Mouse (Mus musculus) layer of hippocampus, adult 8-10 months (tissue): Measurements from ENCODE around the gene Ptprd. TPM values are rescaled to one million over a fixed set of nuclear protein-coding genes. Genes with fewer than 3 reads are reported as not detected.

ENCODE experiments used
- DNase-seq, 2 experiments: peaks; one replicate each; pipeline ENCODE4 v3.0.0; 2022; ENCODE audit warnings: low spot score in 2 of 2
- total RNA-seq, 4 experiments: library from RNA; stranded (reverse); gene quantifications; 2 replicates each; pipeline ENCODE4 v1.2.4; 2022

The Ptprd gene
- total RNA-seq, 4 experiments from 2014 or later, result 169 to 218 (median 185) TPM

GRCm38 (mm10) chr4:77586222-77586621, 625.5 kb downstream of the Ptprd start:
- no peak for DNase-seq

- DNase-seq, result peak in 1 of 2 experiments; percentile 63
Measured at GRCm38 (mm10) chr4:77558404-77559202, 653.2 kb downstream of the Ptprd start.

GRCm38 (mm10) chr4:77555841-77556240, 655.9 kb downstream of the Ptprd start:
- DNase-seq, result no peak

- no peak for DNase-seq
Measured at GRCm38 (mm10) chr4:77537843-77538242, 673.9 kb downstream of the Ptprd start.

GRCm38 (mm10) chr4:77537336-77537735, 674.4 kb downstream of the Ptprd start:
- no peak for DNase-seq

- DNase-seq, result no peak
Measured at GRCm38 (mm10) chr4:77535601-77536000, 676.2 kb downstream of the Ptprd start.

- DNase-seq, result no peak
Measured at GRCm38 (mm10) chr4:77534553-77534952, 677.2 kb downstream of the Ptprd start.

GRCm38 (mm10) chr4:77519166-77519565, 692.6 kb downstream of the Ptprd start:
- peak in 1 of 2 experiments; percentile 16 for DNase-seq

GRCm38 (mm10) chr4:77513914-77514628, 697.7 kb downstream of the Ptprd start:
- DNase-seq, result no peak

- no peak for DNase-seq
Measured at GRCm38 (mm10) chr4:77513041-77513440, 698.7 kb downstream of the Ptprd start.

- no peak for DNase-seq
Measured at GRCm38 (mm10) chr4:77454049-77454448, 757.7 kb downstream of the Ptprd start.

GRCm38 (mm10) chr4:77399146-77399545, 812.6 kb downstream of the Ptprd start:
- DNase-seq, result no peak

- DNase-seq, result no peak
Measured at GRCm38 (mm10) chr4:77361728-77362127, 850.0 kb downstream of the Ptprd start.

GRCm38 (mm10) chr4:77327198-77327597, 884.6 kb downstream of the Ptprd start:
- DNase-seq, result no peak

- DNase-seq, result no peak
Measured at GRCm38 (mm10) chr4:77317060-77317680, 894.6 kb downstream of the Ptprd start.

GRCm38 (mm10) chr4:77316644-77317043, 895.1 kb downstream of the Ptprd start:
- no peak for DNase-seq

- no peak for DNase-seq
Measured at GRCm38 (mm10) chr4:77310127-77310788, 901.5 kb downstream of the Ptprd start.

GRCm38 (mm10) chr4:77283423-77283822, 928.3 kb downstream of the Ptprd start:
- DNase-seq, result no peak

- DNase-seq, result no peak
Measured at GRCm38 (mm10) chr4:77277913-77278312, 933.8 kb downstream of the Ptprd start.

GRCm38 (mm10) chr4:77259972-77260290, 951.8 kb downstream of the Ptprd start:
- DNase-seq, result no peak

GRCm38 (mm10) chr4:77259250-77259971, 952.4 kb downstream of the Ptprd start:
- DNase-seq, result no peak
